Mouse (Mus musculus): ENCODE measurements around the gene Tshz2. TPM values are rescaled to one million over a fixed set of nuclear protein-coding genes. Genes with fewer than 3 reads are reported as not detected.

Gene Tshz2
- polyA plus RNA-seq, 1 experiment: 4.5 TPM

DNA sequence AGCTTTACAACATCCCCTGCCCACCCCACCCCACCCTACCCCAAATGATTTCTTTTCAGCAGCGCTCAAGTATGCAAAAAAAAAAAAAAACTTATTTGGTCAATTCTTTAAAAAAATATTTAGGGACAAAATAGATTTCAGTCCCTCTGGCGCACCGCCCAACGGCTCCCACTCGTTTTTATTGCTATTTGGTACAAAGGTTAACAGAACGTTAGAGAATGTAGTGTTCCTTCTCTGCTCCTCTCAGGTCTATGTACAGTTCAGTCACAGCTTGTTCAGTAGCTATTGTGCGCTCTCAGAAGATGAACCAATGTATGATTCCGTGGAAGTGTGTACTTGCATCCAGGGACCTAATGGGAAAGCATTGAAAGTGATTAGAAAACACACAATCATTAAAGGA lies 477.5 kb downstream of the Tshz2 start:
- peaks cover 1% of the 10 kb centered on the region for H3K36me3 ChIP-seq (ENCODE audit: control insufficient read depth, insufficient read depth, low read length)
- no peaks in the 10 kb centered on the region for H3K27me3 ChIP-seq (ENCODE audit: control insufficient read depth, insufficient read depth, low read length)
- no peak overlapping the region for H3K4me3 ChIP-seq (ENCODE audit: control insufficient read depth, low read depth, low read length)
- H3K4me1 ChIP-seq (ENCODE audit: control insufficient read depth, insufficient read depth, low read length): no peaks in the 10 kb centered on the region
- H3K27ac ChIP-seq (ENCODE audit: control insufficient read depth, insufficient read depth, low read depth, low read length): no peak overlapping the region
- TF ChIP-seq CTCF (IDR thresholded peaks at IDR 0.05; ENCODE audit: control insufficient read depth, insufficient read depth, insufficient replicate concordance, low read depth, low read length) (no peak), POLR2A (IDR thresholded peaks at IDR 0.05; ENCODE audit: control insufficient read depth, low read depth, low read length) (no peak)

DNA sequence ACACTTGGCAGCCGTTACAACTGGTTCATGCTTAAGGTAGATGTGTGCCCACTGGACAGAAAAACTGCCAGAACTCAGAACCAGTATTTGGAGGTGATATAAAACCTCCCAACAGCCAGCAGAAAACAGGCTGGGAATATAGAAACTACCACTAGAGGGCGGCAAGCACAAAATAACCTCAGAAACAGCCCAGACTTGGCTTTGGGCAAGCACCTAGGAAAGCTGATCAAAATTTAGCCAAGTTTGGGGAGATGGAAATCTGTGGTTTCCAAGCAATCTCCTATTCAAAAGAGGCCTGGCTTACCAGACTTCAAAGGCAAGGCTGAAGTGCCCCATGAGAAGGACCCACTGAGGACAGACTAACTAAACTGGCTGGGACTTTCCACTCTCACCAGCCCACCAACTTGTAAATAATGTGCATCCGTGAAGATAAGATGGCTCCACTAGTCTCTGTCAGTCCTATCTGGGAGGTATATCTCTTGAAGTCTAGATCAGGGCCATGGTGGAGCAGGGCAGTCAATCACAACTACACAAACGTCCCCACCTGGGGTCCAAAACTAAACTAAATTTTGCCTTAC lies 484.0 kb downstream of the Tshz2 start:
- no peak overlapping the region for H3K27ac ChIP-seq (ENCODE audit: control insufficient read depth, insufficient read depth, low read depth, low read length)
- peaks cover 4% of the 10 kb centered on the region; the same call in 1 of the 2 replicates for H3K36me3 ChIP-seq (ENCODE audit: control insufficient read depth, insufficient read depth, low read length)
- H3K4me1 ChIP-seq (ENCODE audit: control insufficient read depth, insufficient read depth, low read length): no peaks in the 10 kb centered on the region; the same call in 1 of the 2 replicates
- no peak for TF ChIP-seq POLR2A (IDR thresholded peaks at IDR 0.05; ENCODE audit: control insufficient read depth, low read depth, low read length)
- TF ChIP-seq CTCF (IDR thresholded peaks at IDR 0.05; ENCODE audit: control insufficient read depth, insufficient read depth, insufficient replicate concordance, low read depth, low read length): no peak
- no peaks in the 10 kb centered on the region for H3K27me3 ChIP-seq (ENCODE audit: control insufficient read depth, insufficient read depth, low read length)
- peak overlapping the region; percentile 69; the same call in 1 of the 2 replicates for H3K4me3 ChIP-seq (ENCODE audit: control insufficient read depth, low read depth, low read length)

DNA sequence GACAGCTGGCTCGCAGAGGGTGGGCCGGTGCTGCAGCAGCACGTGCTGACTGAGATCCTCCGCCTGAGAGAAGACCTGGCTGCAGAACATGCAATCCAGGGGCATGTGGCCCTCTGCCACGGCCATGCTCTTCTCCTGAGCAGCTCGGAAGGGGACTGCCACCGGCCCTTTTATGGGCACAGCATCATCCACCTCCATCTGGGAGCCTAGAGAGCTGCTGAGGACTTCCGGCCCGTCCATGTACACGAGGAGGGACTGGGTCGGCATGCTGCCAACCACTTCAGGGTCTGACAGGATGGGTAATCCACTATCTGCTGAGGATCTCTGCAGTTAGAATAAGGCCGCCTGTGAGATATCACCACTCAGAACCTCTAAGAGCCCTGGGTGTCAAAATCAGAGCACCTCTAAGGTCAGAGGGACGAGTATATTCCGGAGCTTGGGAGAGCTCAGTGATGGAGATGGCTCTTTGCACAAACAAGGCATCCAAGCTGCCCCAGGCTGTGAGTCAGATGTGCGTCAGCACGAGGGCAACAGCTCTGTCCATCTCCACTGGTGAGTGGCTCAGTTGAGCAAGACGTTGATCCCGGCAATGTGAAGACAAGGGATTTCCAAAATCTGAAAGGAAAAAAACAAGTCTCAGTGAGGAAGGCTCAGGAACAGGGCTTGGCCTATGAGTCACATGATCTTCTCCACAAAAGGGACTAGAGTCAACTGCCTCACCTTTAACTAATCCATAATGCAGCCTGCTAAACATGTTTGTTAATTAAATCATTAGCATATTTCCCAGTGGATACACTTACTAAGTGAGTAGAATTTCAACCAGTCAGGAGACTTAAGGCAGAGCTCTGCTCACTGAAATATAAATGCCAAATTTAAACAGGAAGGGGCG lies 487.6 kb downstream of the Tshz2 start:
- peaks cover 2% of the 10 kb centered on the region; the same call in 1 of the 2 replicates for H3K4me1 ChIP-seq (ENCODE audit: control insufficient read depth, insufficient read depth, low read length)
- H3K36me3 ChIP-seq (ENCODE audit: control insufficient read depth, insufficient read depth, low read length): peaks cover 2% of the 10 kb centered on the region; the same call in 1 of the 2 replicates
- H3K27me3 ChIP-seq (ENCODE audit: control insufficient read depth, insufficient read depth, low read length): no peaks in the 10 kb centered on the region
- H3K27ac ChIP-seq (ENCODE audit: control insufficient read depth, insufficient read depth, low read depth, low read length): no peak overlapping the region
- peak overlapping the region; percentile 69 for H3K4me3 ChIP-seq (ENCODE audit: control insufficient read depth, low read depth, low read length)
- no peak for TF ChIP-seq POLR2A (IDR thresholded peaks at IDR 0.05; ENCODE audit: control insufficient read depth, low read depth, low read length)
- TF ChIP-seq CTCF (IDR thresholded peaks at IDR 0.05; ENCODE audit: control insufficient read depth, insufficient read depth, insufficient replicate concordance, low read depth, low read length): no peak

Other genes with a start within 250 kb of the Tshz2 start
- not detected in 2 replicates for gene Gm11011, start 45.3 kb upstream of the Tshz2 start, polyA plus RNA-seq (2012; rRNA removed)